In genomic region chr16:8603789-8604188, GRCm38 (mm10) we compare ENCODE assay signal across 19 mouse cellular contexts. TPM values are rescaled to one million over a fixed set of nuclear protein-coding genes. Genes with fewer than 3 reads are reported as not detected.
A peak's percentile ranks its signal among the peaks of the same experiment; 100 is the strongest.
DNase-seq lines count a peak whose midpoint lies in the region; ATAC-seq and TF ChIP-seq lines count a peak whose summit lies in the region.
"Had no signal": no experiment of that assay in that cellular context is flagged by ENCODE, and none has a peak within 500 bp of the region (broad histone marks: within the 10 kb centered on the region; RNA-seq: fewer than 3 reads in every experiment).

No protein-coding gene starts in this region.

- 0 out of 2 replicates have a peak, but pooled peaks have one; percentile 61 for TF ChIP-seq EP300 in liver, postnatal 0 days (IDR thresholded peaks at IDR 0.05; ENCODE audit: low read depth)

- H3K36me3 ChIP-seq in liver, postnatal 0 days (replicated peaks; ENCODE audit: insufficient read depth, low read length) = peaks cover 3% of the 10 kb centered on the region; the same call in 1 of the 2 replicates
- H3K36me3 ChIP-seq: lung, embryonic 15.5 days had no signal

- peak overlapping the region; percentile 70 for H3K27ac ChIP-seq in liver, postnatal 0 days (ENCODE audit: low read depth)
- H3K27ac ChIP-seq: forebrain, embryonic 12.5 days; hindbrain, embryonic 14.5 days; lung, embryonic 15.5 days; macrophage; midbrain, embryonic 15.5 days had no signal

- H3K4me1 ChIP-seq in liver, postnatal 0 days (ENCODE audit: insufficient read depth) = peaks cover 4% of the 10 kb centered on the region; the same call in 1 of the 2 replicates
- H3K4me1 ChIP-seq: forebrain, embryonic 12.5 days; lung, embryonic 15.5 days; midbrain, embryonic 15.5 days had no signal

- H3K4me2 ChIP-seq in liver, postnatal 0 days (ENCODE audit: low read depth, low read length) = no peak overlapping the region
- H3K4me2 ChIP-seq: forebrain, embryonic 12.5 days; hindbrain, embryonic 14.5 days; lung, embryonic 15.5 days; midbrain, embryonic 15.5 days had no signal

- no peaks in the 10 kb centered on the region for H3K9me3 ChIP-seq in liver, postnatal 0 days (ENCODE audit: low read length)
- H3K9me3 ChIP-seq: forebrain, embryonic 12.5 days; lung, embryonic 15.5 days; midbrain, embryonic 15.5 days had no signal

- WGBS in liver, postnatal 0 days (ENCODE audit: insufficient replicate concordance) = 40% methylated on average over 3 of the region's 3 CpGs

- peak; percentile 65 for ATAC-seq in erythroid progenitor cell, adult 5-6 weeks (replicated peaks; ENCODE audit: low FRiP score, poor library complexity, severe bottlenecking)
- ATAC-seq in liver, postnatal 0 days = peak; percentile 96
- ATAC-seq: activated CD4-positive, CD25-positive, alpha-beta regulatory T cell, adult 4 months; midbrain, embryonic 15.5 days; Patski had no signal

- no peak overlapping the region for H3K4me3 ChIP-seq in liver, postnatal 0 days (ENCODE audit: low read depth, low read length)
- H3K4me3 ChIP-seq: forebrain, embryonic 12.5 days; lung, embryonic 15.5 days; midbrain, embryonic 15.5 days had no signal

- no peaks in the 10 kb centered on the region for H3K27me3 ChIP-seq in liver, postnatal 0 days (ENCODE audit: insufficient read depth, low read length)
- H3K27me3 ChIP-seq: forebrain, embryonic 12.5 days; lung, embryonic 15.5 days; midbrain, embryonic 15.5 days; Patski had no signal

- DNase-seq in liver = peak; percentile 18
- DNase-seq in liver, postnatal 0 days = peak; percentile 29
- DNase-seq in yolk sac, embryonic 10.5 days (ENCODE audit: low spot score) = peak; percentile 87
- no peak for DNase-seq in kidney, postnatal 10 days
- DNase-seq in kidney, postnatal 36 days = no peak
- no peak for DNase-seq in right cerebral cortex, postnatal 10 days (ENCODE audit: low spot score in 2 of 2)
- DNase-seq: cerebellum, adult 9-10 months; gastrocnemius, postnatal 25 days; heart, postnatal 10 days; retina, postnatal 1 day; thymus, postnatal 25 days had no signal

- TF ChIP-seq CTCF in liver, postnatal 0 days (IDR thresholded peaks at IDR 0.05; ENCODE audit: low read depth) = no peak

- H3K9ac ChIP-seq in liver, postnatal 0 days (replicated peaks) = no peak overlapping the region
- H3K9ac ChIP-seq: forebrain, embryonic 12.5 days; hindbrain, embryonic 14.5 days; lung, embryonic 15.5 days; midbrain, embryonic 15.5 days had no signal

RNA-seq across cellular contexts. Expression of gene Pmm2, which starts 33.7 kb away (rescaled TPM):
- 80.1 and 96.9 TPM in 2 replicates for total RNA-seq in erythroid progenitor cell, adult 5-6 weeks (2015; ENCODE audit: low replicate concordance)
- total RNA-seq in erythroid progenitor cell, adult 5-6 weeks (2017; ENCODE audit: low replicate concordance) = 118 and 123 TPM in 2 replicates
- polyA plus RNA-seq in liver, postnatal 0 days (2015; fragmentation: Nextera tagmentation; extraction: Ambion mirVana) = 37.2 and 38.0 TPM in 2 replicates

RNA-seq across cellular contexts. Expression of gene Tmem186, which starts 33.7 kb away (rescaled TPM):
- 6.7 and 11.9 TPM in 2 replicates for total RNA-seq in erythroid progenitor cell, adult 5-6 weeks (2015; ENCODE audit: low replicate concordance)
- total RNA-seq in erythroid progenitor cell, adult 5-6 weeks (2017; ENCODE audit: low replicate concordance) = 10.9 and 12.5 TPM in 2 replicates
- polyA plus RNA-seq in liver, postnatal 0 days (2015; fragmentation: Nextera tagmentation; extraction: Ambion mirVana) = 6.2 and 7.0 TPM in 2 replicates

Comparison
In these comparisons a context has a peak if more than half of its experiments do, and no peak if none do; other contexts are left out.
1. DNase-seq: peak in liver (single experiment), liver, postnatal 0 days (single experiment) and yolk sac, embryonic 10.5 days (single experiment); none in kidney, postnatal 10 days (single experiment), kidney, postnatal 36 days (0 of 2) and right cerebral cortex, postnatal 10 days (0 of 2).